Mouse (Mus musculus): ENCODE data around the gene Tpp1. TPM values are rescaled to one million over a fixed set of nuclear protein-coding genes. Genes with fewer than 3 reads are reported as not detected.
A peak's percentile ranks its signal among the peaks of the same experiment; 100 is the strongest.
"Not testable (repeated sequence)": the region's sequence is repeated elsewhere in the genome, so short reads cannot be mapped to it uniquely, and the experiment has no call there.

Gene Tpp1
- total RNA-seq, 4 experiments from 2014 or later = 39.0 to 57.8 (median 45.5) TPM

DNA sequence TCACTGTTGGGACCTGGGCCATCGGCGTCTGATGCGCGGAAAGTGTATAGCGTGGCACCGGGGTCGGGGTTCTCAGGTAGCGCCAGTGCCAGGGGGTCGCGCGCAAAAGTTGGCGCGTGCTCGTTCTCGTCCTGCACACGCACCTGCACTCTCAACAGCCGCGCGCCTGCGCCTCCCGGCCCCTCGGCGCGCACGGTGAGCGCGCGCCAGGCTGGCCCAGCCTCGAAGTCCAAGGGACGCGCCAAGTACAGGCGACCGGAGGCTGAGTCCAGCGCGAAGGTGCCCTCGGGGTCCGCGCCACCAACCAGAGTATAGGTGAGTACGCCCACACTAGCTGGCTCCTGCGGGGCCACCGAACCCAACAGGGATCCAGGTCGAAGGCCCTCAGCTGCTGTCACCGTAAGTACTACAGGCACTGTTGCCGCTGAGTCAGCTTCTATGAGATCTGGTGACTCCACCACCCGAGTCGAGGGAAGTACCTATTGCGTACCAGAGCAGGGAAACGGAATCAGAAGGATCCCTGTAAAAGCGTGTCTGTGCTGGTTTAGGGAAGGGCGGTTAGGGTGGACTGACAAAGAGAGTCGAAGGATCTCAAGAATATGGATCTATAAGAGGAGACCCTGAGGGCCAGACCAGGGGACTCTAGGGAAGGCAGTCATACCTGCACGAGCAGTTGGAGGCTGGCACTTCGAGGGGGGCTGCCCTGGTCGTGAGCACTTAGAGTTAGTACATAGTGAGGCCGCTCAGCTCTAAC, 10.7 kb upstream of the Tpp1 start:
- no peak for DNase-seq (ENCODE audit: low spot score)

DNA sequence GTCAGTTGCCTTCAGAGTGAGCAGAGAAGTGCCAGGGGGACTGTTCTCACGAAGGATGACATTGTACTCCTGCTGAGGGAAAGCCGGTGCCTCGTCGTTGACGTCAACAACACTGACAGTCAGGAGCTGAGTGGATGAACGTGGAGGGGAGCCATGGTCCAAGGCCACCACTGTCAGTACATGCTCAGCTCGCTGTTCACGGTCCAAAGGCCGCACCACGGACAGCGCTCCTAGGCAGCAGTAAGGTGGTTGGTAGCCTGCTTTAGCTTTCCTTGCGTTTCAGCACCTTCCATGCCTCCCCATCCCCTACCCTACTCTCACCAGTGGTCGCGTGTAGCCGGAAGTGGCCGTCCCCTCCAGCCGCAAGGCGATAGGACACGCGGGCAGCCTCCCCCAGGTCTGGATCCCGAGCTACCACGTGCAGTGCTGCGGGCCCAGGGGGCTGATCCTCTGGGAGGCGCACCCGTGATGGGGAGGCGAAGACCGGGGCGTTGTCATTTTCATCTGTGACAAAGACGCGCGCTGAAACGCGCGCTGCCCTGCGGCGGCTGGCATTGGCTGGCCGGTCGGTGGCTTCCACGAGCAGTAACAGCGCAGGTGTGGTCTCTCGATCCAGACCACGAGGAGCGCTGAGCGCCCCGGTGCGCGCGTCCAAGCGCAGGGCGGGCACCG, 9.9 kb upstream of the Tpp1 start:
- DNase-seq (ENCODE audit: low spot score) = no peak

DNA sequence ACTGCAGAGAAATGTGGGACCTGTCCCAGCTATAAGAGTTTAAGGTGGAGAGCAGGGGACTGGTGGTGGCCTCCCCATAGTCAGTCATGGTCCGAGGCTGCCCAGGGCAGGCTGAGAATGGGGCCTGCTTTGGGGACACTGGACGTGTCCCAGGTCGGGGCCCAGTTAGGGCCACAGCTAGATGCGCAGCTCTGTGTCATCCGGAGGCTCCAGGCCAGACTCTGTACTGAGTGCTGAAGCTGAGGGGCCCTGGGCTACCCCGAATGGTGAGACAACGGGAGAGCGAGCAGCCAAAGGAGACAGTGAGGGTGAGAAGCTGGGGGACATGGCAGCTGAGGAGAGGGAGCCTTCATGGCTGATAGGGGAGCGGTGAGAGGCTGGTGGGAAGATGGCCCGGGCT, 1.2 kb upstream of the Tpp1 start:
- no peak for DNase-seq (ENCODE audit: low spot score)

DNA sequence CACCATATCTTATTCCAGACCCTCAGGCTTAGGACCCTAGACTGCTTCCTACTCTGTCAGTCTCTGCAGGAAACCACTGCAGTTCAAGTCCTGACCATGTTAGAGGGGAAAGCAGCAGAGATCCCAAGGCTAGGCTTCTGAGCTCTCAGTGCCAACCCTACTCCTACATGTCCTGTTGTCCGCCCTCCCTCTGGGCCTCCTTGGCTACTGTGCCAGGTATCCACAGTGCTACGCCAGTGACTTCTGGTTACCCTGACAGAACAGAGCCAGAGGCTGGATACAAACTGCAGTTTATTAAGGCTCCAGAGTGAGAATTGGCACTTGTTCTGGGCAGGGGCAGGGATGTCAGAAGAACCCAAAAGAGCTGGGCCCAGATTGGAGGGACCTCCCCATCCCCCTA, 681 bp upstream of the Tpp1 start:
- no peak for DNase-seq (ENCODE audit: low spot score)

DNA sequence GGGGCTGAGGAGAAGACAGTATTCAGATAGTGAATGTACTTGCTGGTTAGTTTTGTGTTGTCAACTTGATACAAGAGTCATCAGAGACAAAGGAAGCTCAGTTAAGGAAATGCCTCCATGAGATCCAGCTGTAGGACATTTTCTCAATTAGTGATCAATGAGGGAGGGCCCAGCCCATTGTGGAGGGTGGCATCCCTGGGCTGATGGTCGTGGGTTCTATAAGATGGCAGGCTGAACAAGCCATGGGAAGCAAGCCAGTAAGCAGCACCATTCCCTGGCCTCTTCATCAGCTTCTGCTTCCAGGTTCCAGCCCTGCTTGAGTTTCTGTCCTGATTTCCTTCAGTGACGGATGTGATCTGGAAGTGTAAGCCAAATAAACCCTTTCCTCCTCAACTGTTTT, 4.3 kb downstream of the Tpp1 start:
- DNase-seq (ENCODE audit: low spot score) = no peak

DNA sequence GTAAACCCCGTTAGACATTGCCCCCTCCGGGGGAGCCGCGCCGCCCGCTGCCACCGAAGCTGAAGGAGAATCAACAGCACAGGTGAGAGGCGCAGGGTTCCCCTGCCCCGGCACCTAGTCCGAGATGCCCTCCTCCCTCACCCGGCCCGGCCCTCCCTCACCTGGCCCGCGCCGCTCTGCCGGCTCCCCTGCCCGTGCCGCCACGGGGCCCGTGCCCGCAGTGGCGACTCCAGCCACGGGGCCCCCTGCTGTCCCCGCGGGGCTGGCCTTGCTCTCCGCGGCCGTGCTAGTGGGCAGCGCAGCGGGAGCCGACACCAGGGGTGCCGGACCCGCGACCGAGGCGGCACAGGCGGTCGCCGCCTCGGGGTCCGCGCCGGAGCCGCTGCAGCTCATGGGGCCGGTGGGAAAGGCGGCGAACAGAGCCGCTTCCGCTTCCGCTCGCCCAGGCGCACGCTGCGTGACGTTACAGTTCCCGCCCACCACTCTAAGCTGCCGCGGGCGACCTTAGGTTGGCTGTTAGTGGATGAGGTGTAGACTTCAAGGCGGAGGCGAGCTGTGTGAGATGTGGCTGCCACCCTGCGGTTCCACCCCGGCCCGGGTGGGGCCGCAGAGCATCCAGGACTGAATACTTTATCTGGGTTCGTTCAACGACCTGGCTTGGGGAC, 8.0 kb downstream of the Tpp1 start, which contains the start of gene Taf10:
TSS of gene Taf10 (minus strand) at position 436 of the 665 bp plus-strand sequence.
- peak; percentile 81 for DNase-seq (ENCODE audit: low spot score)

DNA sequence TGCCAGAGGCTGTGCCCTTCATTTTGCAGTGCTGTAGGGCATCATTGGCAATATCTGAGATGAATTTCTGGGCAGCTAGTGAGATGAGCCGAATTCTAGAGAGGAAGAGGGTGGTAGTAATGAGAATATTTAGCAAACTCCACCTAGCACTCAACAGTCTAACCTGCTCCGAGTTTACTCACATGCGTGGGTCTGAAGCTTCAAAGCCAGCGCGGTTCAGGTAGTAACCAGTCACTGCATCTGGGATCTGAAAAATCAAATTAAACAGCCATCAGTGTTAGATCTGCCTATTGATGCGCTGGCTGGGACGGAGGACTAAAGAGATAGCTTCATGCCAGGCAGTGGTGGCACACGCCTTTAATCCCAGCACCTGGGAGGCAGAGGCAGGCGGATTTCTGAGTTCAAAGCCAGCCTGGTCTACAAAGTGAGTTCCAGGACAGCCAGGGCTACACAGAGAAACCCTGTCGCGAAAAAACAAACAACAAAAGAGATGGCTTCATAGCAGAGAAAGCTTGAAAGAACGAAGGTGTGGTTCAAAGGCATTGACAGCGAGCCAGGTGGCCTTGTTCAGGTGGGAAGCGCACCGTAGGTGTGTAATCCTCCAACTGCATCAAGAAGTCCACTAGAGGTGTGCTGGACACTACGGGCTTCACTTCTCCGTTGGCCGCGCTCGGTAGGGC, 8.6 kb downstream of the Tpp1 start:
- not testable (repeated sequence) for DNase-seq (ENCODE audit: low spot score)

DNA sequence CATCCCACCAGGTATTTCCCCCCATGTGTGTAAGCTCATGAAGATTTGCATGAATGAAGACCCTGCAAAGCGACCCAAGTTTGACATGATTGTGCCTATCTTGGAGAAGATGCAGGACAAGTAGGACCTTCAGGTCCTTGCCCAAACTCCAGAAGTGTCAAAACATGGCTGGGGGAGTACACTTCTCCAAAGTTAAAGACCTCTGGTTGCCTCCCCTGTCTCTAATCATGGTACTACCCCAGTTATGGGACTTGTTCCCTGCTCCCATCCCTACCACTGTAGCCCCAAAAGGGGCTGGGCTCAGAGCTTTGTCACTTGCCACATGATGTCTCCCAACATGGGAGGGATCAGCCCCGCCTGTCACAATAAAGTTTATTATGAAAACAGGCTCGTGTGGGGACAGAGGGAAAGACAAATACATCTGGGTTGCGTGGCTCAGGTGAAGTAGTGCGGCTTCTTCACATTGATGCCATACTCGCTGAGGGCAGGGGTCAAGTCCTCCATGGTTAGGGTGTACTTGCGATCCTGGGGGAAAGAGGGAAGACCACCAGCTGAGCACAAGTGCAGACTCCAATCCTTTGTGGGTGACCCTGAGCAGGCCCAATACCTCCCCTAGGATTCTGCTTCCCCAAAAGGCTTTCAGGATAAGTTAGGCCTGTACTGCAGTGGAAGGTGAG, 9.4 kb downstream of the Tpp1 start:
- not testable (repeated sequence) for DNase-seq (ENCODE audit: low spot score)

DNA sequence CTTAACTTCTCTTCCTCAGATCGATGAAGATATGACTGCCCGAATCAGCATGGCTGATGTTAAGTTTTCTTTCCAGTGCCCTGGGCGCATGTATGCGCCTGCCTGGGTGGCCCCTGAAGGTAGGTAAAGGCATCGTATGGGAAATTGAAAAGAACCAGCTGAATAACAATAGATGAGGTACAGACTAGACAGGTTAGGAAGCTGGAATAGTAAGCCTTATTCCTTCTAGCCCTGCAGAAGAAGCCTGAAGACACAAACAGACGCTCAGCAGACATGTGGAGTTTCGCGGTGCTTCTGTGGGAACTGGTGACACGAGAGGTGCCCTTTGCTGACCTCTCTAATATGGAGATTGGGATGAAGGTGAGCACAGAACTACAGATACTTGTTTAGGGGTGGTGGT, 10.1 kb downstream of the Tpp1 start:
- DNase-seq (ENCODE audit: low spot score) = no peak

DNA sequence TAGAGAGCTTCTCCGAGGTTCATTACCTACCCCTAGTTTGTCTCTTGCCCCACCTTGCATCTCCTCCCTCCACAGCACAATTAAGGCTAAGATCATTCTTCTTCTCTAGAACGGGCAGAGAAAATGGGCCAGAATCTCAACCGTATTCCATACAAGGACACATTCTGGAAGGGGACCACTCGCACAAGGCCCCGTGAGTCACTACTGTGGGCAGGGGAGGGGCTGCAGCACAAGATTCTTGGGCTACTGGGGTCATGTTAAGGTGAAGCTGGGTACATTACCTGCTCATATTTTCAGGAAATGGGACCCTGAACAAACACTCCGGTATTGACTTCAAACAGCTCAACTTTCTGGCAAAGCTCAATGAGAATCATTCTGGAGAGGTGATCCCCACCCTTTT, 11.2 kb downstream of the Tpp1 start:
- no peak for DNase-seq (ENCODE audit: low spot score)

DNA sequence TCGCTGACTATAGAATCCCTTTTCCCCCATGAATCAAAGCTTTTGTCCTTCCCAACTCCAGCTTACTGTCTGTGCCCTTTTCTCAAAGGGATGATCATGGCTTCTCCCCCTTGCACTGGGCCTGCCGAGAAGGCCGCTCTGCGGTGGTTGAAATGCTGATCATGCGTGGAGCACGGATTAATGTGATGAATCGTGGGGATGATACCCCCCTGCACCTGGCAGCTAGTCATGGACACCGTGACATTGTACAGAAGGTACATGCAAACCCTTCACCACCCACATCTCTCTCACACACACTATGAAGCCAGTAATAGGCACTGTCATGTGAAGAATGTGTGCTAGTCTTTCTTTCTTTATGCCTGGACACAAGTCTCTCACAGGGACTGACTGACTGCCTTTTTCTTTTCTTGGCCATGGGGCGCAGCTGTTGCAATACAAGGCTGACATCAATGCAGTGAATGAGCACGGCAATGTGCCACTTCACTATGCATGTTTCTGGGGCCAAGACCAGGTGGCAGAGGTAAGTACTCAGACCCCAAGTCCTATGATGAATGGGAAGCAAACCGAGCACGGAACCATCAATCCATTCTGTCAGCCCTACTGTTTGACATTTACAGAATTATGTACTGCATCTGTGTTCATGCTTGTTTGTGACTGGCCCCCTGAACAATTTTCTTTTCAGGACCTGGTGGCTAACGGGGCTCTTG, 11.8 kb downstream of the Tpp1 start:
- DNase-seq (ENCODE audit: low spot score) = no peak

DNA sequence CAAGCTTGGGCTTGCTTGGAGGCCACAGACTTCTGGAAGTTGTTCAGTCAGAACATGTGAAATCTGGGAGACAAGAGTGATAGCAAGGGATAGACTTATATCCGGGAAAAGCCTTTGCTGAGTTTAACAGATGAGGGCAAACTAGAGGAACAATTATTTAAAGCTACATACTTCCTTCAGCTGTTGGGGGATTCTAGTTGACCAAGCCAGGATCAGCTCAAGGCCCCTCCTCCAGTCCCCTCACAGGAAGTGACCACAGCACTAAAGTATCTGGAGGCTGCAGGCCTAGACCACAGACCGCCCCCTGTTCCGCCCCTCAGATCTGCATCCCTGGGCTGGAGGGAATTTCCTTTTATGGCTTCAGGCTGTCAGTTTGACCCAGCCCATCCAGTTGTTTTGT, 13.1 kb downstream of the Tpp1 start:
- DNase-seq (ENCODE audit: low spot score) = peak; percentile 89

DNA sequence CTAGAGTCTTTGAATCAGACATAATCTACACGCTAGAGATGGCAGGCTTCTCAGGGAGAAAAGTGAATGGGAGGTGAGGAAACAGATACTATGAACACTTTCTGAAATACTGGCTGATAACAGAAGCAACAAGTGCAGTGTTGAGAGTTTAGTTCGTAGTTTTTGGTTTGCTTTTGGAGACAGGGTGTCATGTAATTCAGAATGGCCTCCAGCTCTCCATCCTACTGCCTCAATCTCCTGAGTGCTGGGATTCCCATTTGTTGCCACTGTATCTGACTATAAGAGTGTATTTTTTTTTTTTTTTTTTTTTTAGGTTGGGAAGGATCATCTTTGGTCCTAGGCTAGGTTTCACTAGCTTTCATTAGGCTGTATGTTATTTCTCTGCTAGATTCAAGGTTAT, 13.7 kb downstream of the Tpp1 start:
- DNase-seq (ENCODE audit: low spot score) = no peak

DNA sequence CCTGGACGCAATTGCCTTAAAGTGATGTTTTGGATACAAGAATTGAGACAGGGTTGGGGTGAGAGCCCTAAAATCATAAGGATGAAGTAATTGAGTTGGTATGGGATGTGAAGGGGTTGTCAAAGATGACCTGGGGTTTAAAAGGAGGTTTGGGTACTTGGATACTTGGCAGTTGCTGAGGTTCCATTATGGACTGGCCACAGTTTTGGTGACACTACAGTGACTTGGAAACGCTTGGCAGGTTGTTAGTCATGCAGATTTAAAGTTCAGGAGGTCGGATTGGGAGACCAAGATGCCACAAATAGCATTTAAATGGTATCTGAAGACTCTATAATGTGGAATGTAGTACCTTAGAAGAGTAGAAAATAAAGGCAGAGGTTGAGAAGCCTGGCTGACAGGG, 14.4 kb downstream of the Tpp1 start:
- no peak for DNase-seq (ENCODE audit: low spot score)

DNA sequence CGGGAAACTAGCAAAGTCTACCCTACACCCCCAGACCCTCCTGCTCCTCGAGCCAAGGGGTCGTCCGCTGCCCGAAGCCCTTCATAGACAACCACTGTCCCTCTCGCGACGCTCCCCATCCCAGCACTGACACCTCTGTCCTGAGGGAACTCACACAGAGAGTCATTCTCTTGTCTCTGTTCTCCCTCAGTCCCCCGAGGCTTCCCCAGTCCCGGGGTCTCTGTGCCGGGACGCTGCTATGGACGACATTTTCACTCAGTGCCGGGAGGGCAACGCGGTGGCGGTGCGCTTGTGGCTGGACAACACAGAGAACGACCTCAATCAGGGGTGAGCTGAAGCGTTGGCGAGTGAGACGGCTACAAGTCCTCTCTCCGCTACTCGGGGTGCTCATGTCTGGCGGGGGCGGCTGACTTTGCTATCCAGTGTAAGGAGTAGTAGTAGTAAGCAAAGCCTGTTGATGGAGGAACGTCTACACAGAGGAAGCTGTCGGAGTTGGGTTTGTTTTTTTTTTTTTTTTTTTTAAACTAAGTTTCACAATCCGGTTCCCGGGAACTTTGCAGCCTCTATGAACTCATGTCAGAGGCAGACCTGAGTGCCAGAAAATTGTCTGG, 15.0 kb downstream of the Tpp1 start, which contains the start of gene Rrp8:
TSS of gene Rrp8 (minus strand) at position 475 of the 611 bp plus-strand sequence.
- peak; percentile 54 for DNase-seq (ENCODE audit: low spot score)

DNA sequence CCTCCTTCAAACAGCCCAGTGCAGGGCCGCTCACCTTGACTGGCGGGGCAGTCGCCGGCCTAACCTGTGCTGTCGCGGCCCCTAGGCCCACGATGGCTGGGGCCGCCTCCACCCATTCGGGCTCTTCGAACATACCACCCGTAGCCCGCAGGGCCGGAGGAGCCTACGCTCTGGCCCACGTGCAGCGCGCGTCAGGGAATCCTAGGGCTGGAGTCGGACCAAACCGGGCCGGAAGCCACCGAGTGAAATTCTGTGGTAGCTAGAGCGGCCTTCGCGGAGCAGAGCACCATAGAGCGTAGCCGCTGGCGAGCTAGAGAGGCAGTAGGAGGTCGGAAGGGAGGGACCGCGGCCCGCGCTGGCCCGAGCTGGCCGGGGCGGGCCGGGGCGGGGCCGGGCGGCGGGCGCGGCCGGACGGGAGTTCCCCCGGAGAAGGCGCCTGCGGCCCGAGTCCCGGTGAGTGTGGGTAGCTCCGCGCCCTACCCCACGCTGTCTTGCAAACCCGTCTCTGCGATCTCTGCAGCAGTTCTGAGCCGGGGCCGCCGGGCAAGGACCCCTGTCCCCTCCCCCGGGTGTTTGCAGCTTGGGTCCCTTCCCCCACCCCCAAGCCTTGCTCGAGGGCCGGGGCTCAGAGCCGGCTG, 15.7 kb downstream of the Tpp1 start, which contains the start of gene Ilk:
TSS of gene Ilk (plus strand) at position 329 of the 638 bp plus-strand sequence.
- DNase-seq (ENCODE audit: low spot score) = peak; percentile 96

DNA sequence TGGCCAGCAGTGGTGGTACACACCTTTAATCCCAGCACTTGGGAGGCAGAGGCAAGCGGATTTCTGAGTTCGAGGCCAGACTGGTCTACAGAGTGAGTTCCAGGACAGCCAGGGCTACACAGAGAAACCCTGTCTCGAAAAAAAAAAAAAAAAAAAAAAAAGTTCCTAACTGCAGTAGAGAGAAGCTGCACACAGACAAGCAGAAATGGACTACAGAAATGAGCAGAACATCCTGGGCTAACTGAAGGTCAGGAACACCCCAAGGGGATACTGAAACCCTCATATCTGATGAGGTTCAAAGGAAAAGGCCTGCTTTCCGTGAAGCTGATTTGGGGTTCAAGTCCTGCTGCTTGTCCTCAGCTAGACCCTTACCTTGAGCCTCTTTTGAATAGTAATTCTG, 16.6 kb downstream of the Tpp1 start:
- DNase-seq (ENCODE audit: low spot score) = not testable (repeated sequence)

DNA sequence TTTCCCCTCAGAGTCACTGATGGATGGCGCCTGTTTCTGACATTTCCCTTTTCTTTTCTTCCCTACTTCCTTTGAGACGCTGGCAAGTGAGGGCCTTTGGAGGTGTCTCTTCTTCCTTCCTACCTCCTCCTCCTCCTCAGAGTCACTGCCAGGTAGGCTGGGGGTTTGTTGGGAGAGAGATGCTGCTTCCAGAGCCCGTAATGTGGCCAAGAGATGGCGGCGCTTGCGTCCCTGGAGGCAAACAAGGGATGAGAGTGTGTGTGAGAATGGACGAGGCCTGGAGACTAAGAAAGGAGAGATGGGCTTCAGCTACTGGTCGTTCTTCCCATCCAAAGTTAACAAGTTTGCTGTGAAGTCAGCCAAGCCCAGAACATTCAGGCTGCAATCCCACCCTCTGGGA, 17.2 kb downstream of the Tpp1 start:
- no peak for DNase-seq (ENCODE audit: low spot score)

DNA sequence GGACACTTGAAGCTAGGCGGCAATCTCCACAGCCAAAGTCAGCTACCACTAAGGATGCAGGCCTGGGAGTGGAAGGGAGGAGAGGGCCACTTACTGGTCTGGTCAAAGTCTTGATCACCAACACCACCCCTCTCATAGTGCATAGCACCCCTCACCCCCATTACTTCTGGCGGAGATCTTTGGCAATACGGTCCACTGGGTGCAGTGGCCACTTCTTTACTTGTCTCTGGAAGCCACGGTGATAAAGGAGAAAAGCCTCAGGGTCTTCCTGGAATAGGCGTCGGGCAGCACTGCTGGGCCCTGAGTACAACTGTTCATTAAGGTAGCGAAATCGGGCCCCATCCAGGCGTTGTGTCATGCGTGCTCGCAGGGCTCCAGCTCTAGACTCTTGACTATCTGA, 18.2 kb downstream of the Tpp1 start:
- no peak for DNase-seq (ENCODE audit: low spot score)

Data from heart, adult 8-10 months (tissue).